Mouse (Mus musculus) urinary bladder, postnatal 25 days (tissue): ENCODE measurements around the gene 1700049E17Rik2.
"Not testable (repeated sequence)": the region's sequence is repeated elsewhere in the genome, so short reads cannot be mapped to it uniquely, and the experiment has no call there.

Experiments used
- DNase-seq: peaks from one replicate; pipeline ENCODE4 v3.0.0; 2022; ENCODE audit warnings: low spot score

The 1700049E17Rik2 gene

DNA sequence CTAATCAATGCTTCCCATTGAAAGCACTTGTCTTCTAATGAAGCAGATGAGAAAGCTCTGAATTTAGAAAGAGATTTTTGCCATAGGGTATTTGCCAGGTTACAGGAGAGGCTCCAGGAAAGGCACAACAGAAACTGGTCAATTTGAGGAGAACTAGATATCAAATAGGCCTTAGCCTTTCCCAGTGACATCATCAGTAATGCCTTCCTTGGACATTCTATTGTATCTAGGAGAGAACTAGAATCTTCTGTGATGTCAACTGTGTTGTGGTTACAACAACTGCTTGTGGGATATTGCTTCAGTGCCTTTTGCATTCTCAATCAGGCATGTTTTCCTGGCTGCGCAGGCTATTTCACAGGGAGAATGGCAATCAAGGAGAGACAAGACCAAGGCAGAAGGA, at the start of gene 1700049E17Rik2:
1700049E17Rik2 (plus strand) TSS at position 301 of the 400 bp plus-strand sequence.
- DNase-seq, result not testable (repeated sequence)

DNA sequence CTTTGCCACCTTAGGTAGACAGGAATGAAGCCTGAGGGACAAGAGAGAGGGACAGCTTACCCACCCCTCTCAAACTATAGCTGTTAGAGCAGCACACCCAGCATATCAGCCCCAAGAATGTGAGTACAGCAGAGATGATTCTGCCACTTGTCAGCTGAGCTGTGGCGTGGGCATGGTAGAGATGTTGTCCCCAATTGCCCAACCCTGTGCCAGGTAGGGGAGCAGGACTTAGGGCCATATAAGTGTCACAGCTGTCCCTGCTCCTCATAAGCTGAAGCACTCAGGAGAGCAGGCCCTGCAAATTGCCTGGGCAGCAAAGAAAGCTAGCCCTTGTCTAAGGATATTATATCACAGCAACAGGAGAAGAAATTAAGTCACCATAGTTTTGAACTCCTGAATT, 48.3 kb upstream of the 1700049E17Rik2 start:
- not testable (repeated sequence) for DNase-seq

DNA sequence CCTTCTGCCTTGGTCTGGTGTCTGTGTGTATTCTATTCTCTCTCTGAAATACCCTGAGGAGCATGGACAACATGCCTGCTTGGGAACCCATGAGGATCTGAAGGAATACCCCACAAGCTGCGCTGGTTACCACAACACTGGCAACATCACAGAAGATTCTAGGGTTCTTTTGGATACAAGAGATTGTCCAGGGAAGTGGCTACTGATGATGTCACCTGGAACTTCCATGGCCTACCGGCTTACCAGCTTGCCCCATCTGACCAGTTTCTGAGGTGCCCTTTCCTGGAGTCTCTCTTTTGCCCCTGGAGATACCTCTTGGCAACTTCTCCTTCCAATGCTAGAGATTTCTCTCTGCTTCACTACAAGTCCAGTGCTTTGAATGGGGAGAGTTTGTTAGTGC, 17.5 kb upstream of the 1700049E17Rik2 start, which contains the start of gene Gm7970:
Gm7970 (minus strand) TSS at position 101 of the 400 bp plus-strand sequence.
- DNase-seq, result not testable (repeated sequence)

DNA sequence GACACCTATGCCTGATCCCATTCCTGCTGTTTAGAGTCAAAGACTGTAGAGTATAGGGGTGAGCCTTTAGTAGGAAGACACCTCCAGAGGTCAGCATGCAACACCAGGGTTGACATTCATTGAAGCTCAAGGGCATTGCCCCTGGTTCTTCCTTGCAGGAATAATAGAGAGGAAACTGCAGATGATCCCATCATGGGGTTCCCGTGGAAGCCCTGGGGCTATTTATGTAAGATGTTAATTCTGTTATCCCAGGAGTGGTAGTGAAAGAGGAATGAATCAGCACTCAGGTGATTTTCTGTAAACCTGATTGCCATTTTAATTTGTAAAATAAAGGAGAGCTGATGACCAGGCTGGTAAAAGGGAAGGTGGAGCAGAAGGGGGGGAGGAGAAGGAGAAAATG, 13.3 kb downstream of the 1700049E17Rik2 start:
- DNase-seq, result not testable (repeated sequence)

DNA sequence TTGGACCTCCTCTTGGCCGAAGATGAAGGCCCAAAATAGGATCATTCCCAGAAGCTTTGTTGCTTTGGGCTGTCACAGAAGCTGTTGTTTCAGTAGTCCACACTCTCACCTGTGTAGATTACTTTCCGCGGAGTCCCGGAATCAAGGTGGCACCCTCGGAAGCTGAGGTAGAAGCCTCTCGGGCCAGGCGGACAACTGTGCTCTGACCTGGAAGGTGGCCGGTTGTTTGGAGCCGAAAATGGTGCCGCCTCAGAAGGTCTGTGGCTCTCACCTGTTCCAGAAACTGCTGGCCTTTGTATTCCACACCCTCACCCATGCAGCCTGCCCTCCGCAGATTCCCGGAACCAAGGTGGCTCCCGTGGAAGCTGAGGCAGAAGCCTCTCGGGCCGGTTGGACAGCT, 27.9 kb downstream of the 1700049E17Rik2 start:
- not testable (repeated sequence) for DNase-seq

DNA sequence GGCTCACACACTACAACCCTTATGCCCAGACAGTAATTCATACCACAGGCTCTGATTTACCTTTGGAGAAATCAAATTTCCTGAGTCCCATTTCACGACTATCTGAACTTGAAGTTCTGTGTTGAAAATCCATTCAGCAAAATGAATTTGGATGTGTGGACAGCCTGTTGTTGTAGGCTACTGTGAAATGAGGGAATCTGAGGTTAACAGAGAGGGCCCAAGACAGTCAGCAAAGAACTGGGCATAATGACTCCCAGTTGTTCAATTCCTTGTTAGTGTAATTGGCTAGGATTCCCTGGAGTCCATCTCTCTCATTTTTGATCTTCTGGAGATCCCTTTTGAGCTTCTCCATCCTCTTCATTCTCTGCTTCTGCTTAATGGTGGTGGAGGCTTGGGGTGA, 37.7 kb downstream of the 1700049E17Rik2 start:
- DNase-seq, result not testable (repeated sequence)

DNA sequence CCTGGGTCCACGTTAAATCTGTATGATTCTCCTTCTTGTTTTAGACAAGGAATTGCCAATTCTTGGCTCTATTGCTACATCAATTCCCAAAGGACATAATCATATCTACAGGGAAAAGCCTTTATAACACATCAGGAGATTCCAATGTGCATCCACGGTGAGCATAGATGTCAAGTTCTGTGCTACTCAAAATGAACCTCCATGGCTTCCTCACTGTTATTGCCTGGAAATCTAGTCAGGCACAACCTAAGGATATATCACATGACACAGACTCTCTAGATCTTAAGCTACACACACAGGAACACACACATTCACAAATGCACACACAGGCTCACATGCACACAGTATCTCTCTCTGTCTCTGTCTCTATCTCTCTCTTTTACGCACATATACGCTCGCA, 49.5 kb downstream of the 1700049E17Rik2 start:
- DNase-seq, result not testable (repeated sequence)

DNA sequence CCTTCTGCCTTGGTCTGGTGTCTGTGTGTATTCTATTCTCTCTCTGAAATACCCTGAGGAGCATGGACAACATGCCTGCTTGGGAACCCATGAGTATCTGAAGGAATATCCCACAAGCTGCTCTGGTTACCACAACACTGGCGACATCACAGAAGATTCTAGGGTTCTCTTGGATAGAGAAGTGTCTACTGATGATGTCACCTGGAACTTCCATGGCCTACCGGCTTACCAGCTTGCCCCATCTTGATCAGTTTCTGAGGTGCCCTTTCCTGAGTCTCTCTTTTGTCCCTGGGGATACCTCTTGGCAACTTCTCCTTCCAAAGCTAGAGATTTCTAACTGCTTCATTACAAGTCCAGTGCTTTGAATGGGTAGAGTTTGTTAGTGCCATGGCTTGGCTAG, 51.5 kb downstream of the 1700049E17Rik2 start, which contains the start of gene Gm3072:
Gm3072 (minus strand) TSS at position 101 of the 400 bp plus-strand sequence.
- DNase-seq, result not testable (repeated sequence)

DNA sequence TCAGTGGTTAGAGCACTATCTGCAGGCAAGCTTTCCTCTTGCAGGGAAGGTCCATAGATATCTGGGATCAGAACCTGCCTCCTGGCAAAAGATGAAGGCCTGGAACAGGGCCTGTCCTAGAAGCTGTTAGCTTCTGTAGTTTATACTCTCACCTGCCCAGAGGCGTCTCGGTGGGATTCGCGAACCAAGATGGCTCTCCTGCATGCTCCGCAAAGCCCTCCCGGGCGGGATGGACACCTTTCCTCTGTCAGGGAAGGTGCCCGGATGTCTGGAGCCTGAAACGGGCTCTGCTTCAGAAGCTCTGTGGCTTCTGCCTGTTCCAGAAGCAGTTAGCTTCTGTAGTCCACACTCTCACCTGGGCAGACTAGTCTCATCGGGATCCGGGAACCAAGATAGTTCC, 57.1 kb downstream of the 1700049E17Rik2 start:
- DNase-seq, result not testable (repeated sequence)
